Mouse (Mus musculus) layer of hippocampus, adult 8-10 months (tissue): ENCODE results near the gene Shmt1. TPM values are rescaled to one million over a fixed set of nuclear protein-coding genes. Genes with fewer than 3 reads are reported as not detected.

Source experiments
- total RNA-seq, 4 experiments: library from RNA; stranded (reverse); gene quantifications; 2 replicates each; pipeline ENCODE4 v1.2.4; 2022

Shmt1 gene
- total RNA-seq, 4 experiments from 2014 or later = 4.4 to 11.7 (median 8.5) TPM

Other genes starting within 250 kb of the Shmt1 start
- gene Llgl1, start 112.0 kb downstream of the Shmt1 start, total RNA-seq = 10 to 100 TPM; 40.1 to 49.3 (median 43.9) TPM
- gene Flii, start 84.5 kb downstream of the Shmt1 start, total RNA-seq = 10 to 100 TPM; 66.4 to 79.1 (median 71.5) TPM
- 10 to 100 TPM; 20.8 to 22.8 (median 21.8) TPM for gene Mief2, start 83.3 kb downstream of the Shmt1 start, total RNA-seq
- gene Top3a, start 34.4 kb downstream of the Shmt1 start, total RNA-seq = 1 to 10 TPM; 5.6 to 8.8 (median 6.3) TPM
- gene Smcr8, start 34.2 kb downstream of the Shmt1 start, total RNA-seq = 10 to 100 TPM; 31.6 to 38.1 (median 35.7) TPM
- gene Dhrs7b, start 18.9 kb upstream of the Shmt1 start, total RNA-seq = 10 to 100 TPM; 26.3 to 27.9 (median 27.4) TPM
- 10 to 100 TPM; 25.3 to 27.8 (median 27.1) TPM for gene Tmem11, start 67.6 kb upstream of the Shmt1 start, total RNA-seq
- 10 to 100 TPM in 3 of 4 experiments, 1 to 10 TPM in 1; 9.4 to 16.6 (median 13.1) TPM for gene Natd1, start 103.0 kb upstream of the Shmt1 start, total RNA-seq
- gene Map2k3, start 120.3 kb upstream of the Shmt1 start, total RNA-seq = 10 to 100 TPM; 12.8 to 19.8 (median 16.8) TPM
- 1 to 10 TPM; 6.7 to 7.8 (median 7.4) TPM for gene Kcnj12, start 210.8 kb upstream of the Shmt1 start, total RNA-seq